Mouse (Mus musculus) frontal cortex, postnatal 10 days (tissue): ENCODE measurements around the gene BC048507.
"Not testable (repeated sequence)": the region's sequence is repeated elsewhere in the genome, so short reads cannot be mapped to it uniquely, and the experiment has no call there.

Experiments
- DNase-seq, 2 experiments: peaks; one replicate each; pipeline ENCODE4 v3.0.0; 2022; ENCODE audit warnings: low spot score in 2 of 2, mixed read lengths in 1 of 2

BC048507 gene

GRCm38 (mm10) chr13:67863026-67863425 lies at the start of gene BC048507:
BC048507 (plus strand) TSS chr13:67863326.
- DNase-seq: no peak

DNA sequence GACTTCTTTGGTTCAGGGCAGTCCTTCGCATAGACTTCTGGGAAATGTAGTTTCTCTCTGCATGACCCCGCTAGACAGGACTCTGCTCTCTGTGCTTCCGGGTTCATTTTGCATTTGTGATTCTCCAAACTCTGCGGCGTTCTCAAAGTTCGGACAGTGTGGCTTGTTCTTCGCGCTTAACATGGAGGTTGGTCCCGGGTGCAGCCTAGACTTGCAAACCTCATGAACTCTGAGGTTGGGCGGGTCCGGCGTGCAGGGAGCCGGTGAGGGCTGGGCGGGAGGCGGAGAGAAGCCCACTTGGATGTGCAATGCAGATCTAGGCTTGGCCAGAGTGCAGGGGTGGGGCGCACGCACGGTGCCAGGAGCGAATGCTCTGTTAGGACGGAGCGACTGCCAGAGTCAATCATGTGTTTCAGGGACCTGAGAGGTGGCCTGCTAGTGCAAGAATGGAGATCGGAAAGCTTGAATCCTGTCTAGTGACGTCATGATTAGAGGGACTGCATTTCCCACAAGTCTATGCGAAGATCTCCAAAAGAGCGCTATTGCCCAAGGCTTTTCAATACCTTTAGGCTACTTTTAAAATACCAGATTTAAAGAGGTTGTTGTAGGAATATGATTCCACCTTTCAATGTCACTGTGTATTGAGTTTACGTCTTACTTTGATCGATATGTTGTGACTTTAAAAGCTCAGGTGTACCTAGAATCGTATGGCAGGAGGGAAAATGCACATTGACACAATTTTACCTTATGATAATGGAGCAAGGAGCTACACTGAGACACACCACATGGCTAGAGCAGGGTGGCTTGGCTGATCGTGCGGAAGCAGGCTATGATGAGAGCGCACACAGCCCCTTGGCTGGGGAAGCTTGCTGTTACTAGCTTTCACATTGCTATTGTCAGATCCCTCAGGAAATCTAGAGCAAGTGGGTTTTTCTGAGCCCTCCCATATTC lies 49.1 kb upstream of the BC048507 start, which contains the start of gene Zfp273:
TSS of gene Zfp273 (plus strand) at position 31 of the 951 bp plus-strand sequence.
- DNase-seq: peak; percentile 54 to 70

GRCm38 (mm10) chr13:67818636-67819035 lies 44.5 kb upstream of the BC048507 start:
- no peak for DNase-seq

DNA sequence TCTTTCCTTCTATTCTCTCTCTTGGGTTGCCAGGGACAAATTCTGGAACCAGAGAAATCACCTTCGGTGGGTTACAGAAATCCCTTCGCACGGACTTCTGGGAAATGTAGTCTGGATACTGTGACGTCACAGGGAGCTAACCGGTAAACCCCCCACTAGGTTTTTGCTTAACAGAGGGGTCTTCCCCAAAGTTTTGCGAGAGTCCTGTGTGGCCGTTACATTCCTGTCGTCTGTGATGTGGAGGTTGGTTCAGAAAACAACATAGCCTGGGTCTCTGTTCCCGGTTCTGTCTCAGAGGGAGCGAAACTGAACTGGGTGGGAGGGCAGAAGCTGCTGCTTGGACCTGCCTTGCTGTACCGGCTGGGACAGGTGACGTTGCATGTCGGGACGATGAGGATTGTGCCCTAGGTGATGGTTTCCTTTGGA lies 32.2 kb upstream of the BC048507 start, which contains the start of gene Gm10037:
TSS of gene Gm10037 (plus strand) at position 196 of the 426 bp plus-strand sequence.
- peak; percentile 34 to 55 for DNase-seq

DNA sequence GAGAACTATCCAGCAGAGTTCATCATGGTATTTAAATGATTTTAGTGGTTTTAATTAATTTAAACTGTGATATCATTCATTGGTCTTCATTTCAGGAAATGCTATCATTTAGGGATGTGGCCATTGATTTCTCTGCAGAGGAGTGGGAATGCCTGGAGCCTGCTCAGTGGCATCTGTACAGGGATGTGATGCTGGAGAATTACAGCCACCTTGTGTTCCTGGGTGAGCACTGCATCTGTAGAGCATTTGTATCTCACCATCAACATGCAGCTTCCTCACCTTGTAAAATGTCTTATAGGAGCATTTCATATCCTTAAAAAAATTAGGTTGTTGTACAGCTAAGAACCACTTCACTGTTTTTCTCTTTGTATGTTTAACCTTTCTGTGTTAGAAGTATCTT lies 30.0 kb upstream of the BC048507 start:
- not testable (repeated sequence) for DNase-seq

- DNase-seq: no peak
These were observed 19.4 kb upstream of the BC048507 start for GRCm38 (mm10) chr13:67843775-67844118.

GRCm38 (mm10) chr13:67844119-67844852 lies 18.8 kb upstream of the BC048507 start:
- DNase-seq: peak in 1 of 2 experiments; percentile 33

DNA sequence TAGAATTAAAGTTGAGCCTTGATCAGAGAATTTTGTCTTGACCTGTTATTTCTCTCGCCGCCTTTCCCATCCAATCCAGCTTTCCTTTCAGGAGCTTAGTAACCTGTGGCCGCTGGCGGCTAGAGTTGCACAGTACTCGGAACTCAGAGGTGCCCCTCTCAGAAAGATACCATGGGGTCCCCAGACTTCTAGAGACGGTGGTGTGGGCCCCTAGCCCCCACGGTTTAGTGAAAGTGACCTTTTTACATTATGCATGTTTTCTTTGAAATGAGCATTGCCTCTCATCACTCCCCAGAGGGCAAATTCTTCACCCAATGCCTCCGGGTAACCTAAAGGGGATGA lies 18.3 kb upstream of the BC048507 start:
- DNase-seq: peak in 1 of 2 experiments; percentile 6

GRCm38 (mm10) chr13:67850361-67850760 lies 12.8 kb upstream of the BC048507 start:
- DNase-seq: no peak

GRCm38 (mm10) chr13:67853130-67853529 lies 10.0 kb upstream of the BC048507 start:
- DNase-seq: no peak

DNA sequence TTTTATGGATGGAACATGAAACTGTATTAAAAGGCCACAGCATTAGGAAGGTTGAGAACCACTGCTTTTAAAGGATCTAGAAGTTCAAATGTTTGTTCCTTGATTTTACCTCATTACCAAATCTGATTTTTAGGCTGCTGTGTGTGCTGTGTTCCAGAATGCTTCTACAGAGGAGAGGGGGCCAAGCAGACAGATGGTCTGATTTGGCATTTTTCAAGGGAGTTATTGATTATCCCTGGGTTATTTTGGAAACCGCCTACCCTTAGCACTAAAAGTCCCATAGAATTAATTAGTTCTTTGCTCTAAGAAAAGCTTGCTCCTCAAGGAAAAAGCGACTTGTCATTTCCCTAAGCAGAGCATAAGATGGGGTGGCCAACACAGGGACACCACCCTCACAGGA lies 9.1 kb upstream of the BC048507 start:
- DNase-seq: no peak

DNA sequence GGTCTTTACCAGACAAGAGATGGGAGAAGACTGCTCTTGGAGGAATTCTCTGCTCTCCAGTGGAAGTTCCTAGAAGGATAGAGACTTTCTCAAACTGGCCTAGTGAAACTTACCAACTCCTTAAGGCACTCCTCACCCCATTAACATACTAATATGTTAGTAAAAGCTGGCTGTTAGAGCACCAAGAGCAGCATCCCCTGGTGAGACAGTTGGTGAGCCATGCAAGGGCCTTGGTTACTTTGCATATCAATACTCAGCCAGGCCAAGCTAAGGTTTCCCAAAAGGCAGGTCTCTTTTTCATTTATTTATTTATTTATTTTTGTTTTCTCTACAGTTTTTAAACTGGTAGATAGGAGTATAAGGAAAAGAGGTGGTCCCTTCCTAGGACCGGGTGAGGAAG lies 5.8 kb upstream of the BC048507 start:
- no peak for DNase-seq

GRCm38 (mm10) chr13:67862508-67862907 lies 618 bp upstream of the BC048507 start:
- DNase-seq: no peak

- no peak for DNase-seq
These were observed 1.7 kb downstream of the BC048507 start for GRCm38 (mm10) chr13:67864764-67865350.

DNA sequence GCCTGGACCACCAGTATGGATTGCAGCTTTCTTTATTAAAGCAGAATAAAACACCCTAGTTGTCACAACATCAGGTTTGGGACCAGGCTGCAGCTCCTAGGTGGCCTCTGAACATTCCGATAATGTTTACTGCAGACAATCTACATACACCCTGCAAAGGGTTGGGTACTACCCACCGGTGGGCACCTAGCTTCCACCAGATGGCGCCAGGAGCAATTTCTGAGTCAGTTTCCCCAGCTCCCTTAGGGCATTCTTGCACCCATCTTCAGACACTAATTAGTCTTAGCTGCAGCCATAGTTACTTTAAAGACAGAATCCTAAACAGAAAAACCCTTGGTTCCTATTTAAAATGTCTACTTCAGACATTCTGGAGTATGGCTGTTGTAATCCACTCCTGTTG lies 4.8 kb downstream of the BC048507 start:
- no peak for DNase-seq

- DNase-seq: not testable (repeated sequence)
These were observed 13.0 kb downstream of the BC048507 start for GRCm38 (mm10) chr13:67876049-67876698.

- DNase-seq: no peak
These were observed 13.7 kb downstream of the BC048507 start for GRCm38 (mm10) chr13:67876699-67877254.

GRCm38 (mm10) chr13:67883966-67884365 lies 20.8 kb downstream of the BC048507 start:
- DNase-seq: no peak

DNA sequence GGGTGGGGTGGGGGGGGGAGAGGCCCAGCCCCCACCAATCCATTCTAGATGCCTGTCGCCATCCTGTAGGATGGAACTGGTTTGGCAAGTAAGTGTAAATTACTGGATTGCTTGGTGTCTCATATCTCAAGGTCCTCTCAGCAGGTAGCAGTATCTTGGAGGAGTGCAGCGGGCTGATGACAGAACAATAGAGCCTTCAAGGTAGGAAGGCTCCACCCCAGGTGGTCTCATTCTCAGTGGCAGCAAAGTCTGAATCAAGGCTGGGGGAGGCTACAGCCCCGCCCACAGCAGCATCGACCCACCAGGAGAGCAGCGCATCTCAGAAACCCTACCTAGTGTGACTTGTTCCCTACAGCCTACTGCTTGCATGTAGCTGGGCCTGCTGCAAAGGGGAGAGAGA lies 46.6 kb downstream of the BC048507 start:
- no peak for DNase-seq
